Mouse (Mus musculus): Measurements from ENCODE around the gene Daam1. TPM values are rescaled to one million over a fixed set of nuclear protein-coding genes. Genes with fewer than 3 reads are reported as not detected.

Daam1 gene
- polyA plus RNA-seq, 1 experiment: 37.2 TPM

- TF ChIP-seq GATA1 (IDR thresholded peaks at IDR 0.05; ENCODE audit: low read length): no peak
These were observed 16.7 kb downstream of the Daam1 start for GRCm38 (mm10) chr12:71847617-71848016.

- no peak for TF ChIP-seq GATA1 (IDR thresholded peaks at IDR 0.05; ENCODE audit: low read length)
These were observed 17.3 kb downstream of the Daam1 start for GRCm38 (mm10) chr12:71848037-71848776.

- no peak for TF ChIP-seq GATA1 (IDR thresholded peaks at IDR 0.05; ENCODE audit: low read length)
These were observed 18.2 kb downstream of the Daam1 start for GRCm38 (mm10) chr12:71849051-71849450.

- no peak for TF ChIP-seq GATA1 (IDR thresholded peaks at IDR 0.05; ENCODE audit: low read length)
These were observed 19.3 kb downstream of the Daam1 start for GRCm38 (mm10) chr12:71850135-71850534.

GRCm38 (mm10) chr12:71852678-71853077, 21.8 kb downstream of the Daam1 start:
- TF ChIP-seq GATA1 (IDR thresholded peaks at IDR 0.05; ENCODE audit: low read length): no peak

DNA sequence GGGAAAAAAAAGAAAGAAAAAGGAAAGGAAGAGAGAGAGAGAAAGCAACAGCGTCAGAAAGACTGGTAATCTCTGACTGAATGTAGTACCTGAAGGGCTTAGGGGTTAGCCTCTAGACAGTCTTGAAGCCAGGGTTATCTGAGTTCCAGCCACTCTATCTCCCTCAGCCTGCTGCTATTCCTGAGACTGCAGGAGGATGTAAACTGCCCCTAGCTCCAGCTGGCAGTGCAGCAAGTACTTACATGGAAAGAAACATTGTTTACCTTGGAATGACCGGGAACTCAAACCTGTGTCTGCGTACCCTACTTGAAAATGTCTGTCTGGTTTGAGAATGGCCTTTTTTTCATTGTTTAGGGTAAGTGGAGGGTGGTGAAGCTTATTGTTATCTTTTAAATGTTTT, 22.8 kb downstream of the Daam1 start:
- no peak for TF ChIP-seq GATA1 (IDR thresholded peaks at IDR 0.05; ENCODE audit: low read length)

GRCm38 (mm10) chr12:71854191-71854590, 23.3 kb downstream of the Daam1 start:
- TF ChIP-seq GATA1 (IDR thresholded peaks at IDR 0.05; ENCODE audit: low read length): no peak

- TF ChIP-seq GATA1 (IDR thresholded peaks at IDR 0.05; ENCODE audit: low read length): no peak
These were observed 25.0 kb downstream of the Daam1 start for GRCm38 (mm10) chr12:71855730-71856479.

DNA sequence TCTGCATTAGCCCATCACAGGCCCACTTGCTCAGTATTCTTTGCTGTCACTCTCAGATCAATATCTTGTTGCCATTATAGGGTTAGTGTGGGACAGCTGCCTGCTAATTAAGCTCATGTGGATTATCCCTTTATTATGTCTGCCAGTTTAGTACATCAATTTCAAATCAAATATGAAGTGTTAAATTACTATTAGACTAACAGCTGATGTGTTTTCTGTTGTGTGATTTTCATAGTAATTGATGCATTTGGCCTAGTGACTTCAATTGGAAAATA, 25.5 kb downstream of the Daam1 start:
- no peak for TF ChIP-seq GATA1 (IDR thresholded peaks at IDR 0.05; ENCODE audit: low read length)

DNA sequence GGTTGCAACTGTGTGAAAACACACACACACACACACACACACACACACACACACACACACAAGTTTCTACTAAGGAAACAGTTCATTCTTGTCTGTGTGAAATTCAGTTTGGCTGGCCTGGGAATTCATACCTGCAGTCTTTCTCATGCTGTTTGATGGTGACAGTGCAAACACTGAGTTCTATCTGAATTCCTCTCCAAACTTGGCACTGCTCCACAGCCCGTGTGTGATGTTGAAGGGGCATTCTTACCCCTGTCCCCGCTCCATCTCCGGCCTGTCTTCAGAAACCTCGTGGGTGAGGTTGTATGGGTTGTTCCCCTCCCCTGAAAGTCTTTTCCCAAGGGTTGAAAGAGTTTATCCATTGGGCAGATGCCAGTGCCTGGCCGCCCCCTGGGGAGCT, 28.2 kb downstream of the Daam1 start:
- no peak for TF ChIP-seq GATA1 (IDR thresholded peaks at IDR 0.05; ENCODE audit: low read length)

- no peak for TF ChIP-seq GATA1 (IDR thresholded peaks at IDR 0.05; ENCODE audit: low read length)
These were observed 33.1 kb downstream of the Daam1 start for GRCm38 (mm10) chr12:71863846-71864543.

GRCm38 (mm10) chr12:71864544-71864897, 33.6 kb downstream of the Daam1 start:
- TF ChIP-seq GATA1 (IDR thresholded peaks at IDR 0.05; ENCODE audit: low read length): no peak

GRCm38 (mm10) chr12:71865937-71866336, 35.1 kb downstream of the Daam1 start:
- no peak for TF ChIP-seq GATA1 (IDR thresholded peaks at IDR 0.05; ENCODE audit: low read length)

DNA sequence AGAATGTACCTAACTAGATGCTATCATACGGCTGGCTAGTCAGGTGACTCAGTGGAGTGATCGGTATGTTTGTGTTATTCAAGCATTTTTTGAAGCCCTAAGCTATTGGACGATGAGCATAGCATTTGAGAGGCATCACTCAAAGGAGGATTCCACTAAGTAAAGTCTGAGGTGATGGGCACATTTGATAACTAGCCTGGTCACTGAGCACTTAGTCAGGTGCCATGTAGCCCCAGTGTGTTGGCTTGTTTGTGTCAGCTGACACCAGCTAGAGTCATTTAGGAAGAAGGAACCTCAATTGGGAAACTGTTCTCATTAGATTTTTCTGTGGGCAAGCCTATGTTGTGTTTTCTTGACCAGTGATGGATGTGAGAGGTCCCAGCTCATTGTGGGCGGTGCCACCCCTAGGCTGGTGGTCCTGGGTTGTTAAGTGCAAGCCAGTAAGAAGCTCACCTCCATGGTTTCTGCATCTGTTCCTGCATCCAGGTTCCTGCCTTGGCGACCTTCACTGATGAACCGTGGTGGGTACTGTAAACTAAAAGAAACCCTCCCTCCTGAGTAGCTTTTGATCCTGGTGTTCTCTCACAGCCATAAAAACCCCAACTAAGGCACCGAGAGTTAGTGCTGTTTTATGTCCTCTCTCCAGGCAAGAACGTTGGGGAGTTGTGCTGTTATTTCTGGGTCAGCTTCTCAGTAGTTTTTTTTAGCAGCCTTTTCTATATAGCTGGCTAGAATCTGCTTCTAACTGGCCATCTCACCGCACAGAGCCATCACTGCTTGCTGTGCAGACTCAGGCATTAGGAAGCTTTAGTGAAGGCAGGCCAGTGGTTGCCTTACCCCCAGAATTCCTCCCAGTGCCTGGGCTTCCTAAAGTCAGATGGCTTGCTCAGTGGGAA, 36.7 kb downstream of the Daam1 start:
- TF ChIP-seq GATA1 (IDR thresholded peaks at IDR 0.05; ENCODE audit: low read length): no peak

- no peak for TF ChIP-seq GATA1 (IDR thresholded peaks at IDR 0.05; ENCODE audit: low read length)
These were observed 39.8 kb downstream of the Daam1 start for GRCm38 (mm10) chr12:71870644-71871043.

GRCm38 (mm10) chr12:71872330-71872729, 41.5 kb downstream of the Daam1 start:
- TF ChIP-seq GATA1 (IDR thresholded peaks at IDR 0.05; ENCODE audit: low read length): no peak

Measured in G1E-ER4 (cell line).